Mouse (Mus musculus) embryonic fibroblast, embryonic 13.5 days (primary cell): ENCODE measurements around the gene Pik3r4.

ENCODE experiments used
- CTCF ChIP-seq: IDR thresholded peaks from 2 replicates; pipeline ENCODE4 v1.5.1; 2011; ENCODE audit warnings: mild to moderate bottlenecking, control low read depth, low read length, moderate library complexity, borderline replicate concordance; ENCODE audit not compliant: insufficient read depth
- POLR2A ChIP-seq: IDR thresholded peaks from 2 replicates; pipeline ENCODE4 v1.6.1; 2011; ENCODE audit warnings: low read depth, mild to moderate bottlenecking, control low read depth, low read length, moderate library complexity

DNA sequence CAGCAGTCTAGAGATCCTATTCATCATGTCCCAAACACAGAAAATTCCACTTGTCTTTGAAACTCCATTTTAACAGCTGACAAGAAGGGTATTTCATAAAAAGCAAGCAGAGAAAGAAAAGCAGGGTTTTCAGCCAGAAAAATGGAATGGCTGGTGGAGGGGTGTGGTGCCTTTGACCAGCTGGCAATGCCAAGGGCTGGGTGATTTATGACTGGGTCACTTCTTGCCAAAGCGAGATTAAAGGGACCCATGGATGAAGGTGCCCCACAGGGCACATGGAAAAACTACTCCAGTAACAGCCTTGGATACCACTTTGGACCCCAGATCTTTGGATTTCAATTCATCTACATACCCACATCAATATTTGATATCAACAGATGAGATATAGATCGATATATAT lies 91.9 kb downstream of the Pik3r4 start:
- TF ChIP-seq POLR2A (no peak), CTCF (no peak)
